Mouse (Mus musculus): ENCODE measurements around the gene Clic3.

DNA sequence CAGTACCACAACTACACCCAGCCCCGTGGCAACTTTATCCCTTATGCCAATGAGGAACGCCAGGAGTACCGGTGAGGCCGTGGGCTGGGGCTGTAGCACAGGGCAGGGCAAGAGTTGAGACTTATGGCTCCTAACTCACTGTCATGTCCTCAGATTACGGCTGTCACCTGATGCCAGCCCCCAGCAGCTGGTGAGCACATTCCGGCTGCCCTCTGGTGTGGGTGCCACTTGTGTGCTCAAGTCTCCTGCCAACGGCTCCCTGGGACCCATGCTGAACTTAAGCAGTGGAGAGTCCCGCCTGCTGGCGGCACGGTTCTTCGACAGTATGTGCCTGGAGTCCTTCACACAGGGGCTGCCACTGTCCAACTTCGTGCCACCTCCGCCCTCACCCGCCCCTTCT, 14.0 kb upstream of the Clic3 start:
- TF ChIP-seq CTCF (IDR thresholded peaks at IDR 0.05; ENCODE audit: low read depth) (no peak), EP300 (IDR thresholded peaks at IDR 0.05; ENCODE audit: low read depth) (no peak)
